Mouse (Mus musculus): Measurements from ENCODE around the gene Lrrc4c. TPM values are rescaled to one million over a fixed set of nuclear protein-coding genes. Genes with fewer than 3 reads are reported as not detected.

The Lrrc4c gene
- total RNA-seq, 2 experiments from 2014 or later = 109 to 124 TPM

DNA sequence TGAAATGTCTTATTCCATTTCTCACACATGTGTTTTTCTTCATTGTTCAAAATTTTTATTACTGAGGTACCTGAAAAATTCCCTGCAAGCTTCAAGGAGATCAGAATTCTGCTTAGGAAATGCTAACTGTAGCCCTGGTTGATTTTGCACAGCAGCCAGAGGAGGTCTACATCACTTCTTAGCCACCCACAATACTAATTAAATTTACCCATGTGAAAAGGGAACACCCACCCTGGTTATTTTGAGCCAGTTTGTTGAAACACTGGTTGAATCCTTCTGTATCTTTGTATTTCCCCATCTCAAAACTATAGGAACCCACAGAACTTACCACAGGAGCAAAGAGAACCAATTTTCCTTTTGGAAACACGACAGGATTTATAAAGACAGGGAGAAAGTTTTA, 191.0 kb downstream of the Lrrc4c start:
- DNase-seq (ENCODE audit: low spot score in 2 of 2) = peak in 1 of 2 experiments; percentile 9

- no peak for DNase-seq (ENCODE audit: low spot score in 2 of 2)
Measured at GRCm38 (mm10) chr2:96537469-96537868, 219.5 kb downstream of the Lrrc4c start.

- DNase-seq (ENCODE audit: low spot score in 2 of 2) = no peak
Measured at GRCm38 (mm10) chr2:96547171-96547570, 229.2 kb downstream of the Lrrc4c start.

- DNase-seq (ENCODE audit: low spot score in 2 of 2) = no peak
Measured at GRCm38 (mm10) chr2:96573755-96574154, 255.8 kb downstream of the Lrrc4c start.

- DNase-seq (ENCODE audit: low spot score in 2 of 2) = no peak
Measured at GRCm38 (mm10) chr2:96577701-96578100, 259.7 kb downstream of the Lrrc4c start.

DNA sequence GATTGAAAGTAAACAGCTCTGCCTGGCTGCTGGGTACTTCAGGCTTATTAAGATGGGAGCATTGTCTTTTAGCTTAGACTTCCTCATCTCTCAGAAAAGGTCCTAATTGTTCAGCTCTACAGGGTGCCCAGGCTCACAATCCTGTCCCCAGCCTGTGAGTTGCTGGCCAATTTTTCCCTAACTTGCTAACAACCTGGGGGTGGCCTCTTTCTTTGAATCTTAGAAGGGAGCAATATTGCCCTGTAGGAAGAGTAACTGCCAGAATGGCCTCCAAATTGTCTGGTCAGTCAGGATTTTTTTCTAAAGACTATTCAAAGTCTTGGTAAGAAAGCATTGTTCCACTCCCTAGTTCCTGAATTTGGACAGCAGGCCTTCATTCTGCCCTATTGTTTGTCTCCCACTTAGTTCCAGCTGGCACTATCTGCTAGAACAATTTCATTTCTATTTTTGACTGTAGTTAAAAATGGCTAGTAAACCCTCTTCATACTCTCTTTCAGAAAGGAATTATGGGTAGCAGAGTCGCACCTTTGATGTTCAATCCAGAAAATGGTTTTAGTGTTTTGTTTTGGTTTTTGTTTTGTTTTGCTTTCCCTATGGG, 262.3 kb downstream of the Lrrc4c start:
- no peak for DNase-seq (ENCODE audit: low spot score in 2 of 2)

- DNase-seq (ENCODE audit: low spot score in 2 of 2) = peak; percentile 71 to 74
Measured at GRCm38 (mm10) chr2:96585665-96586064, 267.7 kb downstream of the Lrrc4c start.

DNA sequence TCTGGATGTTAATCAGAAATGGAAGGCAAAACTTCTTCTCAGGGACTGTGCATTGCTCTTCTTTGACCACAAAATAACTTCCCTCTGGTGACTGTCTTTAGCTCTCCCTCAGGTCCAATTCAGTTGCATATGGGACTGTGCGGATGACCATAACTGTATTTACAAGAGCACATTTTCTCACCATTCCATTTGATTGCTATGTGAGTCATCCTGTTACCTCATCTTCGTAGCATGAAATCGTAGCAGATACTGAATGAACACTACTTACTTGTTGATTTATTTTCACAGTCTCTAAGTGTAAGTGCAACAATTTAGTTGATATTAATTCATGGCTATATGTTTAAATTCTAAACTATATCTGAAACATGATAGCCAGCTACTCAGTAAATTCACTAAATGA, 286.8 kb downstream of the Lrrc4c start:
- no peak for DNase-seq (ENCODE audit: low spot score in 2 of 2)

GRCm38 (mm10) chr2:96614121-96614520, 296.2 kb downstream of the Lrrc4c start:
- DNase-seq (ENCODE audit: low spot score in 2 of 2) = no peak

GRCm38 (mm10) chr2:96618691-96619205, 300.8 kb downstream of the Lrrc4c start:
- peak; percentile 9 to 26 for DNase-seq (ENCODE audit: low spot score in 2 of 2)

- DNase-seq (ENCODE audit: low spot score in 2 of 2) = no peak
Measured at GRCm38 (mm10) chr2:96667113-96667512, 349.1 kb downstream of the Lrrc4c start.

DNA sequence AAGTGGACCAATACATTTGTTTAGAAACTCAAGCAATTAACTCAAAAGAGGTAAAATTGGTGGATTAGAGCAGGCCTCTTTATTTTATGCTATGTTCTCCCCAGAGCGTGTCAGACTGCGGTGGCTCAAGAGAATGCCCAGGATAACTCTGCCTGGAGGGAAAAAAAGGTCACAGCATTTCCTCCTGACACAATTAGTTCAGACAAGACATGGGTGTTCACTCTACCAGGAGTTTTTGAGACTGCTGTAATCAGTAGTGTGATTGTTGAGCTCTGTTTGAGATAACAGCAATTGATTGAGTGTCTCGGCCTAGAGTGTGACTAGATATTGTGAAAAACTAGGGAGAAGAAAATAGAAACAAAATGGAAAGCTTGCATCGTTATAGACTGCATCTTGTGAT, 363.8 kb downstream of the Lrrc4c start:
- no peak for DNase-seq (ENCODE audit: low spot score in 2 of 2)

- no peak for DNase-seq (ENCODE audit: low spot score in 2 of 2)
Measured at GRCm38 (mm10) chr2:96685328-96685727, 367.4 kb downstream of the Lrrc4c start.

DNA sequence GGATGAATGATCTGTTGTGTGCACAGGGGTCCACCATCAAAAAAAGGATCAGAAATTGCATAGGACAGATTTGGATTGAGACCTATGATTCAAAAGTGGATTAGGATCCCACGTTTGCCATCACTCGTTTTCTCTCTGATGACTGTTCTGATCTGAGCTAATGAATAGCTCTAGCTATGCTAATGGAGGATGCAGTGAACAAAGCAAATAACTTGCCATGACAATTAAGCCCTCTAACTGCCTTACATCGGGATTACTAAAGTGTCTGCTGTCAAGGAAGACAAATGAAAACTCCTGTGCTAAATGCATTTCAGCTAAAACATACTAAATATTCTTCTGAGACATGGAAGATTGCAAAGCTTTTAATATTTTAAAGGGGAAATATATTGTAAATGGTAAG, 387.0 kb downstream of the Lrrc4c start:
- DNase-seq (ENCODE audit: low spot score in 2 of 2) = no peak

DNA sequence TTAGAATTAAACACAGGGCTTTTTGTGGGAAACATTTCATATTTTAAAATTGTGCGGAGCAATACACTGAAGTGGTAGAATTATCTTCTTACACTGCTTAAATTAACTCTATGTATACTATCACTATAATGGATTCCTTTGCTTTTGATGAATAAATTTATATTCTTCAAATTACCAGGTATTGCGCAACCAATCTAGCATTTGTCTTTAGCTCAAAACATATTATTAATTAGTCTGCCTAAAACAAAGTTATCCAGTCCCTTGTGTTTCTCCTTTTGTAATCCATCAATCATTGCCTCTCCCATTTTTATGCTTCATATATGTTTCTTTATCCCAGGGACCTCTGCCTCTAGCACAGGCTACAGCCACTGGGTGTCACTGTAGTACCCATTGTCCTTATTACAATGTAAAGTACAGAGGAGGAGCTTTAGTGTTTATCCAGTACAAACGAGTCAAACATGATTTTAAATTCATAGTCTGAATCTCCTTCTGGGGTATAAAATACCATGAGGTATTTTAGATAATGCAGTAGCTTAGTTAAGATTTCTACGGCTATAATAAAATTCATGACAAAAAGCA, 389.9 kb downstream of the Lrrc4c start:
- peak; percentile 27 to 34 for DNase-seq (ENCODE audit: low spot score in 2 of 2)

DNA sequence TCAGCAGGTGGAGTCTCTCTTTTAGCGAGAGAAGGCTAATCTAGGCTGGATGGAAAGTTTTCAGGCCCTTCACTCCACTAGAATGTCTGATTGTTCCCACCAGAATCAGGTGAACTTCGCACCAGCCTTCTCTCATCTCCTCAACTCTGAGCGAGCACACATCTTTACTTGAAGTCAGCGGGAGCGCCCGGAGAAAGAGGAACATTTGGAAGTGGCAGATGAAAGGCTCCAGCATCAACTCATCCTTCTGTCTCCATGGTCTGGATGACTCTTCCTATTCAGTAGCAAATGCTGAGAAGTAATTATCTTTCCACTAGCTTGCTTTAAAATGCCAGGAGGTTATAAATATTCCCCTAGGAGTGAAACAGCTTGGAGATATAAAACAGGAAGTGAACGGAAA, 396.6 kb downstream of the Lrrc4c start:
- DNase-seq (ENCODE audit: low spot score in 2 of 2) = peak; percentile 21 to 43

DNA sequence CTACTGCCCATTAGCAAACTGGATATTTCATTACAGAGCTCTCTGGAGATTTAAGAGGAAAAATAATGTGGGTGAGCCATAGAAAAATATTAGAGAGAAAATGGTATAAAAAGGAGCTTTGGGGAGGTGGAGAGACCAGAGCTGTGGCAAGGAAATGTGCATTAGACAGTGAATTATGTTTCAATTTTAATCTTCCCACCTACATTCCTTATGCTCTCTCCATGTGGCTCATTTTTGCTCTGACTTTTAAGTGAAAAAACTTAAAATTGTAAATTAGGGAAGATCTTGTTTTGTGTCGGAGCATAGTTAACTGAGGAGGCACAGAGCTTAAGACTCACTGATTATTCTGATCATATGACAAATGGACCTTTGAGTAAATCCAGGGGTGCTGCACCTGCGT, 399.4 kb downstream of the Lrrc4c start:
- DNase-seq (ENCODE audit: low spot score in 2 of 2) = peak; percentile 13 to 25

DNA sequence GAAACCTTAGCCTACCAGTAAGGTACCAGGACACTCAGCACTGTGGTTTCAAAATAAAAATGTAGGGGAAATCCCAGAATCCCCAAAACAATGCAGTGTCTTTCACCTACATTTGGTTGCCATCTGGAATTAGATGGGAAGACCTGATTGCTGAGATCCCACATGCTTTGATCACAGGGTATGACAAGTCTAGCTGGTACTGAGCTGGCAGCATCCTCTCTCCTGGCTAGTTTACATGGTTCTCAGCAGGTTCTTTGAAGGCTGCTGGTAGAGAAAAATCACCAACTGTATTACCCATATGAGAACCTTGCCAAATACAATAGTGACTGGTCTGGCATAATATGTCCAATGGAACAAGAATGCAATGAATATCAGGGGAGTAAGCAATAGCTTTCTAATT, 405.4 kb downstream of the Lrrc4c start:
- no peak for DNase-seq (ENCODE audit: low spot score in 2 of 2)

- no peak for DNase-seq (ENCODE audit: low spot score in 2 of 2)
Measured at GRCm38 (mm10) chr2:96736081-96736480, 418.1 kb downstream of the Lrrc4c start.

- DNase-seq (ENCODE audit: low spot score in 2 of 2) = no peak
Measured at GRCm38 (mm10) chr2:96755066-96755465, 437.1 kb downstream of the Lrrc4c start.

DNA sequence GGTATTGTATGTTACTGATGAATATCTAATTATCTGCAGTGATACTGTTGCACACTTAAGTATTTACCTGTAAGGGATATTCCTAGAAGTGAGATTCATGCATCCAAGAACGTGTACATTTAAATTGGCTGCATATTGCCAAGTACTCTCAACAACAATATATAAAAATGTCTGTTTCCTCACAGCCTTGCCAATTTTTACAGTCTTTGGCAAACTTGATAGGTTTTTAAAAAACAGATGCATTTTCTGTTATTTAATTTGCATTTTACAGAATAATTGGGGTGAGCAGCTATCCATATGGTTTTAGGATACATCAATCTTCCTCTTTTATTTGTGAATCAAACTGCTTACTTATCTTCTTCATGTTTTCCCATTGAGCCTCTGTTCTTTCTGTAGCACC, 439.7 kb downstream of the Lrrc4c start:
- no peak for DNase-seq (ENCODE audit: low spot score in 2 of 2)

GRCm38 (mm10) chr2:96763538-96763937, 445.6 kb downstream of the Lrrc4c start:
- DNase-seq (ENCODE audit: low spot score in 2 of 2) = peak; percentile 10 to 26

DNA sequence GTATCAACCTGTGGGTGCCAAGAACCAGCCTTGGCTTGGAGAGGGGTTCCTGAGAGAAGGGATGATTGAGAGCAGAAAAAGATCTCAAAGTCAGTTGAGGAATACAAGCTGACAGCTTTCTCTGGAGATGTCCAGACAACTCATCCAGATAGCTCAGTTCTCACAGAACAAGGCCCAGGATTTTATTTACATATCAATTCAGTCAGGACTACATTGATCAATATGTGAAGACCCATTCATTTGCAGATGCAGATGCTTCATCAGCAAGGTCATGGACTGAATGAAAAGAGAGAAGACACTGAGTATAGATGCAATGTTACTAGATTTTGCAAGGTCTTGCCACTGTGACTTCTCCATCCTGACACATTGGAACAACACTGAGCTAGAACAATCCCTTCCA, 457.4 kb downstream of the Lrrc4c start:
- no peak for DNase-seq (ENCODE audit: low spot score in 2 of 2)
